14 mouse cellular contexts compared by ENCODE assay signal in genomic region chr1:179919656-179920436, GRCm38 (mm10). TPM values are rescaled to one million over a fixed set of nuclear protein-coding genes. Genes with fewer than 3 reads are reported as not detected.
A peak's percentile ranks its signal among the peaks of the same experiment; 100 is the strongest.
DNase-seq lines count a peak whose midpoint lies in the region; ATAC-seq and TF ChIP-seq lines count a peak whose summit lies in the region.
"Had no signal": no experiment of that assay in that cellular context is flagged by ENCODE, and none has a peak within 500 bp of the region (broad histone marks: within the 10 kb centered on the region; RNA-seq: fewer than 3 reads in every experiment).

No protein-coding gene starts in this region.

- DNase-seq in layer of hippocampus, adult 11-12 months (ENCODE audit: low spot score): peak; percentile 6
- no peak for DNase-seq in layer of hippocampus, adult 2 months (ENCODE audit: low spot score in 2 of 2)
- DNase-seq in brain, adult 2 months (ENCODE audit: low read depth, low spot score): peak; percentile 92
- DNase-seq in cerebellum, adult 11-12 months: peak; percentile 83
- peak; percentile 54 for DNase-seq in gastrocnemius, postnatal 14 days
- DNase-seq: adrenal gland, postnatal 10 days; kidney, adult 9 months; liver, postnatal 0 days; right cerebral cortex, postnatal 14 days; thymus, postnatal 25 days had no signal

- no peak overlapping the region for H3K4me3 ChIP-seq in layer of hippocampus, adult 2 months
- H3K4me3 ChIP-seq in forebrain, embryonic 12.5 days (replicated peaks): no peak overlapping the region
- H3K4me3 ChIP-seq: forebrain, embryonic 10.5 days had no signal

- 89% methylated on average over 8 of the region's 8 CpGs for WGBS in forebrain, embryonic 12.5 days

- no peaks in the 10 kb centered on the region for H3K9me3 ChIP-seq in forebrain, embryonic 12.5 days
- H3K9me3 ChIP-seq: forebrain, embryonic 10.5 days had no signal

- H3K4me1 ChIP-seq in forebrain, embryonic 12.5 days: no peaks in the 10 kb centered on the region

- no peak for ATAC-seq in granulocyte monocyte progenitor cell, adult 5-6 weeks (replicated peaks; ENCODE audit: poor library complexity, severe bottlenecking)
- no peak for ATAC-seq in forebrain, embryonic 12.5 days (ENCODE audit: low FRiP score)
- ATAC-seq: liver, postnatal 0 days had no signal

- no peak overlapping the region for H3K27ac ChIP-seq in layer of hippocampus, adult 2 months
- H3K27ac ChIP-seq in forebrain, embryonic 12.5 days: no peak overlapping the region
- H3K27ac ChIP-seq: forebrain, embryonic 10.5 days had no signal

- H3K27me3 ChIP-seq in forebrain, embryonic 12.5 days: no peaks in the 10 kb centered on the region; the same call in 1 of the 2 replicates
- H3K27me3 ChIP-seq: CH12.LX had no signal

- no peak for TF ChIP-seq CTCF in layer of hippocampus, adult 2 months (conservative IDR thresholded peaks at IDR 0.05)

- no peak overlapping the region for H3K4me2 ChIP-seq in forebrain, embryonic 12.5 days

- H3K36me3 ChIP-seq in forebrain, embryonic 12.5 days (replicated peaks): no peaks in the 10 kb centered on the region
- H3K36me3 ChIP-seq: forebrain, embryonic 10.5 days had no signal

- no peak overlapping the region for H3K9ac ChIP-seq in forebrain, embryonic 12.5 days
- H3K9ac ChIP-seq: liver, postnatal 0 days had no signal

- intact Hi-C loops in gastrocnemius, postnatal 14 days (cut with DNase I; ENCODE audit: low total_unique reads): no loop called here

RNA-seq across cellular contexts. Expression of gene Cdc42bpa, which starts 40.4 kb away (rescaled TPM):
- 100 to 1,000 TPM; 229 to 247 TPM for total RNA-seq in layer of hippocampus, adult 2 months (2021)
- total RNA-seq in gastrocnemius, postnatal 14 days (2021): 10 to 100 TPM; 26.5 to 27.3 TPM
- total RNA-seq in granulocyte monocyte progenitor cell, adult 5-6 weeks (2014; fragmentation: Nextera tagmentation): 6.7 and 9.3 TPM in 2 replicates
- 3.7 and 5.5 TPM in 2 replicates for total RNA-seq in granulocyte monocyte progenitor cell, adult 5-6 weeks (2017)
- polyA plus RNA-seq in forebrain, embryonic 12.5 days (2016; fragmentation: Nextera tagmentation; extraction: Ambion mirVana): 18.5 and 24.0 TPM in 2 replicates

Comparison
In these comparisons a context has a peak if more than half of its experiments do, and no peak if none do; other contexts are left out.
1. DNase-seq: peak in layer of hippocampus, adult 11-12 months (single experiment), brain, adult 2 months (single experiment), cerebellum, adult 11-12 months (single experiment) and gastrocnemius, postnatal 14 days (single experiment); none in layer of hippocampus, adult 2 months (0 of 2).
2. RNA of gene Cdc42bpa, which starts 40.4 kb away (total RNA-seq): 229 to 247 TPM in layer of hippocampus, adult 2 months; 26.5 to 27.3 TPM in gastrocnemius, postnatal 14 days and 3.7 to 9.3 TPM in granulocyte monocyte progenitor cell, adult 5-6 weeks; every median in the first group is over 4 times any median in the second.